Mouse (Mus musculus): ENCODE results near the gene Ing3.

DNA sequence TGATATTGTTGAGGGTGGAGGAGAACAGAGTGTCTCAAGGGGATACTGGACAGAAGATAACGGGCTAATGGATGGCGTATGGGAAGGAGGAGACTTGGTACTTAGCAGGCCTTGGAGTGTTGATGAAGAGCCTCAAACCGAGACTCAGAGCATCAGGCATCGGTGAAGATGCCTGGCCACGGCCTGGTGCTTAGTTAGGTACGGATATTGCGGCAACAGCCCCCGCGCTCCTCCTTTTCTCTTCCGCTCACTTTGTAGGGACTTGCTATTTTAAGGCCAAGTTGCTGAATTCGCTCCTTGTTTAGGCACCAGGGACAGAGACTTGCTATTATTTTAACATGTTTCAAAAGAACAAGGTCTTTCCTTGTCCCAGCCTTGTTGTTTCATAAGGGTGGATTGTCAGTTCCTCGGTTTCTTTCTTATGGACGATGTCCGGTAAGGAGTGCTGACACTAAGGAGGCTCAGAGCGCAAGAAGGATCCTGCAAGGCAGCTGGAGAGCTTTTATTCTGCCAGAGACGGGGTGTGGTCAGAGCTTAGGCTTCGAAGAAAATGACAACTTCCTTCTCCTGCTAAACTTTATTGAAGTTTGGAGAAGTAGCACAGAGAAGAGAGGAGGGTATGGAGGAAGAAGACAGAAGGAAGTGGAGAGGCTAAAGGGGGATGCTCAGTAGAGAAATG lies 53.3 kb downstream of the Ing3 start:
- TF ChIP-seq CEBPB (IDR thresholded peaks at IDR 0.05; ENCODE audit: insufficient read depth, poor library complexity, severe bottlenecking): no peak
- TF ChIP-seq TCF12 (IDR thresholded peaks at IDR 0.05; ENCODE audit: insufficient read depth, poor library complexity, severe bottlenecking): no peak
- no peak for TF ChIP-seq POLR2A (IDR thresholded peaks at IDR 0.05; ENCODE audit: insufficient read length, low read depth)
- no peak for TF ChIP-seq POLR2AphosphoS2 (IDR thresholded peaks at IDR 0.05; ENCODE audit: insufficient read length, low read depth)
- no peak for TF ChIP-seq MYOD1 (IDR thresholded peaks at IDR 0.05; ENCODE audit: control insufficient read depth in 1 of 3, insufficient read length in 2 of 3, low read depth in 2 of 3)
- TF ChIP-seq USF1 (IDR thresholded peaks at IDR 0.05; ENCODE audit: low read depth): no peak
- TF ChIP-seq MAX (IDR thresholded peaks at IDR 0.05; ENCODE audit: low read depth): no peak
- no peak for TF ChIP-seq TCF3 (IDR thresholded peaks at IDR 0.05; ENCODE audit: insufficient read length, low read depth)
- TF ChIP-seq MYOG (IDR thresholded peaks at IDR 0.05; ENCODE audit: control insufficient read depth in 1 of 3, insufficient read depth in 1 of 3, insufficient read length in 2 of 3, low read depth in 2 of 3): no peak
